Mouse (Mus musculus) forebrain, embryonic 11.5 days (tissue): ENCODE measurements around the gene Akr1e1. TPM values are rescaled to one million over a fixed set of nuclear protein-coding genes. Genes with fewer than 3 reads are reported as not detected.
A peak's percentile ranks its signal among the peaks of the same experiment; 100 is the strongest.
"Not testable (repeated sequence)": the region's sequence is repeated elsewhere in the genome, so short reads cannot be mapped to it uniquely, and the experiment has no call there.

Experiments
- ATAC-seq: fragments of 200-750 bp; cut with Nextera tagmentation; replicated peaks from 2 replicates; pipeline ENCODE4 v1.8.0; 2017; ENCODE audit warnings: moderate TSS enrichment; ENCODE audit not compliant: low FRiP score
- DNase-seq: peaks from one replicate; pipeline ENCODE4 v3.0.0-alpha.2; 2017; ENCODE audit warnings: low spot score
- H3K27ac ChIP-seq: fragments of 300-500 bp; sonication (generic); 2 replicates; pipeline ENCODE4 v1.5.1; 2014; ENCODE audit warnings: low read depth, low read length
- H3K27me3 ChIP-seq: fragments of 300-500 bp; sonication (generic); 2 replicates; pipeline ENCODE4 v1.6.1; 2014; ENCODE audit warnings: mild to moderate bottlenecking, low read length, mixed read lengths; ENCODE audit not compliant: control insufficient read depth, insufficient read depth
- H3K36me3 ChIP-seq: fragments of 300-500 bp; sonication (generic); 2 replicates; pipeline ENCODE4 v1.6.1; 2014; ENCODE audit warnings: mild to moderate bottlenecking, low read length, moderate library complexity, mixed read lengths; ENCODE audit not compliant: control insufficient read depth, insufficient read depth
- H3K4me1 ChIP-seq: fragments of 300-500 bp; sonication (generic); replicated peaks from 2 replicates; pipeline ENCODE4 v1.6.1; 2014; ENCODE audit warnings: low read length, mixed read lengths; ENCODE audit not compliant: control insufficient read depth, insufficient read depth
- H3K4me2 ChIP-seq: fragments of 300-500 bp; sonication (generic); 2 replicates; pipeline ENCODE4 v1.6.1; 2014; ENCODE audit warnings: low read depth, mild to moderate bottlenecking, low read length, moderate library complexity, mixed read lengths; ENCODE audit not compliant: severe bottlenecking
- H3K4me3 ChIP-seq: fragments of 300-500 bp; sonication (generic); 2 replicates; pipeline ENCODE4 v1.5.1; 2014; ENCODE audit warnings: low read depth, low read length
- H3K9ac ChIP-seq: fragments of 300-500 bp; sonication (generic); 2 replicates; pipeline ENCODE4 v1.6.1; 2014; ENCODE audit warnings: low read length
- H3K9me3 ChIP-seq: fragments of 300-500 bp; sonication (generic); 2 replicates; pipeline ENCODE4 v1.6.1; 2016; ENCODE audit warnings: low read length, mixed read lengths; ENCODE audit not compliant: control insufficient read depth
- WGBS: fragments of 180-500 bp; shearing (Covaris S2); extraction: QIAGEN DNeasy Blood & Tissue Kit; methylation state at CpG from one replicate; pipeline ENCODE4 v1.1.7; 2014; 5-methylcytosine and 5-hydroxymethylcytosine counted together
- polyA plus RNA-seq: library from polyadenylated mRNA; unstranded; fragments of >200 nt; fragmentation: Nextera tagmentation; extraction: Ambion mirVana; gene quantifications from 2 replicates; pipeline ENCODE4 v1.2.1, GENCODE M21; 2014

Akr1e1 gene
- 45.2 and 49.1 TPM in 2 replicates for polyA plus RNA-seq

DNA sequence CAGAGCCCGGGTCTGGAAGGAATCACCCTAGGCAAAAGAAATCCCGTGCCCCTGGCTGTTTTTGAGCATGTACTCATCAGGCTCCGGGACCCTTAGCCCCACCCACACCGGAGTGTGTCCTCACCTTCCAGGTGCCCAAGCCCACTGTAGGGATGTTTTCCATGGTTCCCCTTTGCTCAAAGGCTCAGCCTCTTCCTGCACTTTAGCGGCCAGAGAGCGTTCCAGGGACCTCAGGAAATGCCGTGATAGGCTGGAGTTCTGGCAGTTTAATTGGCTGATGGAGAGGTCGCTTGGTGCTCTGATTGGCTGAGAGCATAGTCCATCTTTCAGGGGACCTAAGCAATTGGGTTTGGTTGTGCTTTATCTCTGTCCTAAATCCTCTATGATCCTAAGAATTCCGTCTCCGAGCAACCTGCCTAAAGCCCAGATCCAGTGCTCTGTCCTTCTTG is at the start of gene Akr1e1:
Gene Akr1e1 (minus strand): TSS at position 214 of the 449 bp plus-strand sequence.
- Histone ChIP-seq H3K4me2 (peak within 1 kb of the TSS; percentile 46), H3K36me3 (no peaks in the 10 kb centered on the region), H3K27me3 (no peaks in the 10 kb centered on the region), H3K4me1 (no peaks in the 10 kb centered on the region), H3K4me3 (peak within 1 kb of the TSS; percentile 56), H3K9ac (peak within 1 kb of the TSS; percentile 72), H3K9me3 (no peaks in the 10 kb centered on the region), H3K27ac (no peak within 1 kb of the TSS)
- DNase-seq (peak; percentile 85), ATAC-seq (peak; percentile 100)
- WGBS: 5% methylated on average over 10 of the region's 10 CpGs

DNA sequence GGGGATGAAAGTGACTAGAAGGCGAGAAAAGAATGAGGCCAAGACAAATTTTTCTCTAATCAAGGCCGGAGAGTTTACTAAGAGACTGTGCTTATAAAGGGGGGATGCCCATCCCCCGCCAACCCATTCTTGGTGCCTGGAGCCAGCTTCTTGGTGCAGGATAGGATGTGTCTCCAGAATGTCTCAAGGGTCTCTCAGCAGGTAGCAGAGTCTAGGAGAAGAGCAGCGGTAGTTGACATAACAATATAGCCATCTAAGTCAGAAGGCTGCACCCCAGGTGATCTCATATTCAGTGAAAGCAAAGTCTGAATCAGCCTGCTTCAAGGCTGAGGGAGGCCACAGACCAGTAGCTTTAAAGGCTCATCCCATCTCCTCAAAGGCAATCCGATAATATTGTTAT is 49.4 kb upstream of the Akr1e1 start:
- Histone ChIP-seq H3K4me2 (no peak overlapping the region), H3K36me3 (no peaks in the 10 kb centered on the region), H3K27ac (no peak overlapping the region), H3K4me3 (no peak overlapping the region), H3K9me3 (no peaks in the 10 kb centered on the region; the same call in 1 of the 2 replicates), H3K27me3 (no peaks in the 10 kb centered on the region), H3K9ac (no peak overlapping the region), H3K4me1 (no peaks in the 10 kb centered on the region)
- WGBS: 81% methylated on average over 5 of the region's 5 CpGs
- DNase-seq (no peak), ATAC-seq (no peak)

DNA sequence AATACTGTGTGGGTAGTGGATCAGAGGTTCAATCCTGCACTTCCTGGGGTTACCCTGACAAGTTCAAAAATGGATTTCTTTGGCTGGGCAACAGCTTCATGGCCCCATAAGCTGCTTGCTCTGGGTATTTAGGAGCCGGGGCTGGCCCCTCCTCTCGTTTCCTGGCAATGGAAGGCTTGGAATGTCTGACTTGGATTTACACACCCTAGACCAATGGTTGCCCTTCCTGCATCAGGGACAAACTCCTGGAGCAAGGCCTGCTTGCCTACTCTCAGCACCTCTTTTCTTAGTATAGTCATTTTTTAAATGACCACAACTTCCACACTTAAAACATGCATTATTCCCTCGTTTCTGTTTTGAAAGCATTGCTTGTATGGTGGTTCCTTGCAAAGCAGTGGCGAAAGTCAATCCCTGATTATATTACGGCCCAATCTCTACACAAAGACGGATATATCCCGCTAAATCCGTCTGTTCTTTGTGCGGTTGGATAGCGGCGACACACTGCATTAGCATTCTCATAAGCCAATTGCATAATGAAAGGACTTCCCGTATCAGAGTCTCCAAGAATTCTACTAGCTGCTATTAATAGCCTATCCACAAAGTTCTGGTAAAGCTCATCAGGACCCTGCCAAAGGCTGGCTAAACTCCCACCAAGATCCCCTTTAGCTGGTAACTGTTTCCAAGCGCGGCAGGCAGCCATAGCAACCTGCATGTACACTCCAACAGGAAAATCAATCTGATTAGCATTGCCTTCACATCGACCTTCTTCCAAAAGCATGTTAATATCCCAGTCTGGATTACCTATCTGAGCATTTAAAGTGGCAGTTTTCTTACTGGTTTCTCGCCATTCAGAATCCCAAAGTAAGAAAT is 47.5 kb upstream of the Akr1e1 start:
- Histone ChIP-seq H3K27me3 (no peaks in the 10 kb centered on the region), H3K27ac (no peak overlapping the region), H3K4me2 (no peak overlapping the region), H3K9ac (no peak overlapping the region), H3K36me3 (no peaks in the 10 kb centered on the region), H3K9me3 (no peaks in the 10 kb centered on the region; the same call in 1 of the 2 replicates), H3K4me1 (no peaks in the 10 kb centered on the region), H3K4me3 (no peak overlapping the region)
- no peak for ATAC-seq
- DNase-seq: no peak
- WGBS: 85% methylated on average over 16 of the region's 16 CpGs

GRCm38 (mm10) chr13:4650190-4650589 is 41.2 kb upstream of the Akr1e1 start:
- no peaks in the 10 kb centered on the region for H3K4me1 ChIP-seq
- H3K27me3 ChIP-seq: no peaks in the 10 kb centered on the region
- no peak overlapping the region for H3K4me3 ChIP-seq
- WGBS: 83% methylated on average over 3 of the region's 3 CpGs
- H3K27ac ChIP-seq: no peak overlapping the region
- H3K4me2 ChIP-seq: no peak overlapping the region
- ATAC-seq (no peak), DNase-seq (no peak)
- H3K36me3 ChIP-seq: no peaks in the 10 kb centered on the region
- H3K9ac ChIP-seq: no peak overlapping the region
- no peaks in the 10 kb centered on the region for H3K9me3 ChIP-seq

DNA sequence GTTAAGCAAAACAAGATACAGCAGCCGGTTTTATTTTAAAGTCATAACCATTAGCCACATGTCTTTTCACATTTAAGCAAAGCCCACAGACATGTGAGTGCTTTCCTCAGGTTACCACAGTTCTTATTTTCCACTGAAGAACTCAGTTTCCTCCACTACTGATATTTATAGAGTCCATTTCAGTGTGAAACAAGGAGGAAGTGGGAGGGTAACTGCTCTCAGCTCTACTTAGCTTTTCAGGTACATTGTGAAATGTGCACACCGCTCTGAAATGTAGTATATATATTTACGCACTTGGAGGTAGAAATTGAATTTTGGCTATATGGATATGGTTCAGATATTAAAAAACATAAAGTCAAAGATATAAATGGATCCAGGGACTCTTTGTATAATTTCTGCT is 36.3 kb upstream of the Akr1e1 start:
- no peak for ATAC-seq
- no peak for DNase-seq
- no peak overlapping the region for H3K4me2 ChIP-seq
- H3K9me3 ChIP-seq: no peaks in the 10 kb centered on the region
- no peak overlapping the region for H3K27ac ChIP-seq
- H3K27me3 ChIP-seq: no peaks in the 10 kb centered on the region
- no peaks in the 10 kb centered on the region for H3K36me3 ChIP-seq
- 92% methylated on average over 3 of the region's 3 CpGs for WGBS
- H3K4me1 ChIP-seq: no peaks in the 10 kb centered on the region
- no peak overlapping the region for H3K9ac ChIP-seq
- H3K4me3 ChIP-seq: no peak overlapping the region

DNA sequence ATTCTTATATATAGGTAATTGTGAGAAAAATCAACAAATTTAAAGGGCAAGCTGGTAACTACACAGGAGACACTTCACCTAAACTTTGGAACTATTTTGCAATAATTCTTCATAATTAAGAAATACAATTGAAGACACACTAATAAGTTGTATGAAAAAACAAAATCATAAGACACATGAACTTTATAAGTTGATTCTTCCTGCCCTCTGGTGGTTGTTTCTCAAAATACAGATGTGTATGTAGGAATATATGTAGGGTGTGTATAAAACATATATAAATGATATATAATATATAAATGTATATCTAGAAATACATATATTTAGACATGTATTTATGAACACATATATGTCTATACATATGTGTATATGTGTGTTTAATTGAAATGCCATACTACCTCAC is 1.9 kb upstream of the Akr1e1 start:
- Histone ChIP-seq H3K36me3 (no peaks in the 10 kb centered on the region), H3K4me3 (no peak overlapping the region), H3K27ac (no peak overlapping the region), H3K27me3 (no peaks in the 10 kb centered on the region), H3K9ac (no peak overlapping the region), H3K4me1 (no peaks in the 10 kb centered on the region), H3K9me3 (no peaks in the 10 kb centered on the region), H3K4me2 (no peak overlapping the region)
- DNase-seq (no peak), ATAC-seq (no peak)

GRCm38 (mm10) chr13:4608530-4608929 is 444 bp downstream of the Akr1e1 start:
- WGBS: 25% methylated on average over 9 of the region's 9 CpGs
- no peaks in the 10 kb centered on the region for H3K36me3 ChIP-seq
- H3K9ac ChIP-seq: peak overlapping the region; percentile 72
- peak overlapping the region; percentile 46 for H3K4me2 ChIP-seq
- no peaks in the 10 kb centered on the region for H3K9me3 ChIP-seq
- H3K27me3 ChIP-seq: no peaks in the 10 kb centered on the region
- no peak overlapping the region for H3K27ac ChIP-seq
- H3K4me3 ChIP-seq: peak overlapping the region; percentile 56
- ATAC-seq (peak; percentile 16), DNase-seq (no peak)
- no peaks in the 10 kb centered on the region for H3K4me1 ChIP-seq

GRCm38 (mm10) chr13:4606821-4607220 is 2.2 kb downstream of the Akr1e1 start:
- H3K36me3 ChIP-seq: no peaks in the 10 kb centered on the region
- no peak for DNase-seq
- WGBS: 90% methylated on average over 4 of the region's 4 CpGs

GRCm38 (mm10) chr13:4603431-4603830 is 5.5 kb downstream of the Akr1e1 start:
- not testable (repeated sequence) for ATAC-seq, H3K9me3 ChIP-seq, H3K4me2 ChIP-seq, H3K4me1 ChIP-seq, H3K36me3 ChIP-seq, DNase-seq, H3K9ac ChIP-seq, H3K27me3 ChIP-seq, H3K4me3 ChIP-seq, H3K27ac ChIP-seq
- WGBS: 71% methylated on average over 3 of the region's 3 CpGs

More at GRCm38 (mm10) chr13:4606821-4607220, 2.2 kb downstream of the Akr1e1 start:
- Histone ChIP-seq H3K27me3 (no peaks in the 10 kb centered on the region), H3K4me2 (no peak overlapping the region), H3K4me1 (no peaks in the 10 kb centered on the region), H3K9me3 (no peaks in the 10 kb centered on the region), H3K9ac (no peak overlapping the region), H3K4me3 (no peak overlapping the region), H3K27ac (no peak overlapping the region)
- ATAC-seq: no peak
